Mouse (Mus musculus): Measurements from ENCODE around the gene Exoc4.

DNA sequence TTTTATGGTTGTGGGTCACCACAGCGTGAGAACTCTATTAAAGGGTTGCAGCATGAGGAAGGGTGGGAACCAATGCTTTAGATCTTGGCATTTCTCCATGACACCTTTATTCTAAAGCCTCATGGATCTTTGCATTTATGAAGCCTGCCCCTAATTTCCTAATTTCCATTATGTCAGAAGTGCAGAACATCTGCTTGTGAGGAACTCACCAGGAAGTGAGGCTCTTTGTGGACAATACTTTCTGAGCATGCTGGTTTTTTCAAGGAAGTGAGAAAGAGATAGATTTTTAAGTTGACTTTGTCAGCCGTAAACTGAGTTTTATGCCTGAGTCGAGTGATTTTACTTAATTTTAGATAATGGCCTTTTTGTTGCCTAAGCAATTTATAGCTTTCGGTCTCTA lies 7.8 kb downstream of the Exoc4 start:
- TF ChIP-seq CTCF (IDR thresholded peaks at IDR 0.05) (no peak), EP300 (IDR thresholded peaks at IDR 0.05) (no peak)

Measured in lung, postnatal 0 days (tissue).